Mouse (Mus musculus): ENCODE measurements around the gene Anks4b.

Gene Anks4b

DNA sequence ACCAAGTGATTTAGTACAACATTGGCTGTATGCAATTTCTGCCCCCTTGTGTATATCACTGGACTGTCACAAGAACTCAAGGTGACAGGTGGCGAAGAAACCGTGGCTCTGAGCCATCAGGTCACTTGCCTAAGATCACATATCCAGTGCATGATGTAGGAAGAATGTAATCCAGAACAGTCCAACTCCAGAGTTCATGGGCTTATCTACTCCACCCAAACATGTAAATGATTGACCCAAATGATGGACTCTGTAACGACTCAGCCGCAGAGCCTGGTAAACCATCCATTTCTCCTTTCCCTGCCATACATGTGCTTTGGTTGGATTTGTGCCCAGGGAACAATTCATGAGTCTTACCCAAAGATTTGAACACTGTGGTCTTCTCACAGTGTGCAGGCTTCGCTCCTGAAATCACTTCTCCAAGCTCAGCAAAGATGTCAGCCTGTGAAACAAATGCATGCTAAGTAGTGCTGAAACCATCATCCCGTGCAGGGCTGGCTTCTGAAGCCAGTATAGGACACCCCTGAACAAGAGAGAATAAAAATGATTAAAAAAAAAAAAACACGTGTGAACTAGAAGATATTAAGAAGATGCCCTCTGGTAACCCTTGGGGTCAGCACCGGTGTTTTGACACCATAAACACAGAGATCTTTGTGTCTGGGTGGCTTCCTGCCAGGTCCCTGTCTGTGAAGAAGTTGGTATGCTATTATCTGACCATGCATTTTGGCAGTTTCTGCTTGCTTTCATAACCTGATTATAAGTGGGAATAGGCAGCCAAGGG, 15.9 kb downstream of the Anks4b start:
- DNase-seq (ENCODE audit: low spot score in 2 of 2), result no peak

DNA sequence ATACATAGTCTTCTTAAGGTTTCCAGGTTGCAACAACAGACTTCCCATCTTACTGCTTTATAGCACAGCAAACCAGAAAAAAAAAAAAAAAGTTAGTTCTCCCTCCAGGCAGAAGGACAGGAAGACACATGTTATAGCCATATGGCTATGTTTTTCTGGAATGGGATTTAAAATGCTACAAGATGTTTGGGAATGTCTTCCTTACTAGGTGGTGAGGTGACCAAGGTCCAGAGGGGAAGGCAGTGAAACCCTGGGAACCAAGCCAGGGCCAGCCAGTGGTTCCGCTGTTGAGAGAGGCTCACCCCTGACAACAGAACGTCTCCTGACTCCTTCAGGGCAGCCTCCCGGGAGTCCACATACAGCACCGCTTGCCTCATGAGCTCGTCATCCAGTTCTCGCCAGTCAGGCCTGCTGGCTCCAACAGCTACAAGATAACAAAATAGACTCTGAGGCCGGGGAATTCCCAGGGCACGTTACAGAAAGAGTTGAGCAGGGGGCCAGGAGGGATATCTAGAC, 16.6 kb downstream of the Anks4b start:
- DNase-seq (ENCODE audit: low spot score in 2 of 2), result no peak

DNA sequence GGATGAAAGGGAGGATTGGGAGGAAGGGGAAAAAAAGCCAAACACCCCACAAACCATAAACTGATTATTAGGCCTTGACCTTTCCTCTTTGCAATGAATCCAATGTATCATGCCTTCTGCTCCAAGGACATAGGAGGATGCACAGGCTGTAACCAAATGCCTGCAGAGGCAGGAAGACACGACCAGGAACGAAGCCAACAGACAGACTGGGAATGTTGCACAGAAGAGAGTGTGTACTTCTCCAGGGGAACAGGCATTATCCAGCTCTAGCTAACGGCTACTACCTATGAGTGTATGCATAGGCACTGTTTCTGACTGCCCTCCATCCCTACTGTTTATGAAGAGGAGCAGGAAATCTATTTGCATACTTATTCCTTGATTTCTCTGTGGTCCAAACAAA, 18.5 kb downstream of the Anks4b start:
- DNase-seq (ENCODE audit: low spot score in 2 of 2), result no peak

DNA sequence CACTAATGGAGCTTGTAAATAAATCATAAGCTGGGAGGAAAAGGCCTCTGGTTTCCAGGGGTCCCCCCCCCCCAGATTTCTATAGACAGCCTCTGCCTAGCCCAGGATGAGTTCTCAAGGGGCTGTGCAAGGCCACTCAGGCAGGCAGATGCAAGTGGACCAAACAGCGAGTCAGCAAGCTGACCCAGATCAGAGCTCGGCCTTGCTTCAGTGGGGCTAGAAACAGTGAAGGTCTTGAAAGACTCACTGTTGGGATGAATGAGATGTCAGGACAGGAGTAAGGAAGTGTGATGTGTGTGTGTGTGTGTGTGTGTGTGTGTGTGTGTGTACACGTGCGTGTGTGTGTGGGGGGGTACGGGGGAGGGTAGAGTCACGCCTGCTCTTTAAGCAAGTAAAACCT, 19.2 kb downstream of the Anks4b start:
- no peak for DNase-seq (ENCODE audit: low spot score in 2 of 2)

DNA sequence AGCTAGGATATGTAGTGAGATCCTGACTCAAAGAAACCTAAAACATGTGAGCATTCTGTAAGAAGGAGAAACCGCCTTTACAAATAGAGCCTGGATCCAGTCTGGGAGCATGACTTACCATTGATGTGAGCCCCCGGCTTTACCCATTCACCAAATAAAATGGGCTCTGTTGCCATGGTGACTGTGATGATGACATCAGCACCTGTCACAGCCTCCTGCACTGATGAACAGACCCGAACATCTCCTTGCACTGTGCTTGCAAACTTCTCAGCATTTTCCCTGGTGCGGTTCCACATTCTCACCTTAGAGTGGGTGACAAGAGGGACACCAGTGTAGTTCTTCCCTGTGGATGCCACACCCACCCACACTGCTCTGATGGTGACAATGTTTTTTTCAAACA, 21.5 kb downstream of the Anks4b start:
- DNase-seq (ENCODE audit: low spot score in 2 of 2), result no peak

DNA sequence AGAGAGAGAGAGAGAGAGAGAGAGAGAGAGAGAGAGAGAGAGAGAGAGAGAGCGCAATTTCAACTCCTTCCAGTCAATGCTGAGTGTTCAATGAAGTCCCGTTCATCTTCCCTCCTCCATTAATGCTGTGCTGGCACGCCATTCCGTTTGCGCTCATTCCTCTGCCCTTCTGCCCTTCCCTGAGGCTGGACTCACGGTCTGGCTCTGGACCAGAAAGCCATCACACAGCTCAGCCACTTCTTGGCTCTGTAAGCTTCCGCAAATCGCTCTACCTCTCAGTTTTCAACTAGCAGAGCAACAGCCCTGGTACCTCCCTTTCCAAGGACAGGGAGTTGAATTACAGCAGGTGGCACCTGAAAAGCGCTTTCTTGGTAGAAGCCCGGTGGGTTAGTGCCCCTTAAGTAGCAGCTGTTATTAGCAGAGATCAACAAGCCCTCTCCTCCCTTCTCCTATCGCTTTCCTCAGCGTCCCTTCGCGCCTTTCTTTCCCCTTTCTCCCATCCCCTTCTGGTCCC, 27.6 kb downstream of the Anks4b start:
- no peak for DNase-seq (ENCODE audit: low spot score in 2 of 2)

DNA sequence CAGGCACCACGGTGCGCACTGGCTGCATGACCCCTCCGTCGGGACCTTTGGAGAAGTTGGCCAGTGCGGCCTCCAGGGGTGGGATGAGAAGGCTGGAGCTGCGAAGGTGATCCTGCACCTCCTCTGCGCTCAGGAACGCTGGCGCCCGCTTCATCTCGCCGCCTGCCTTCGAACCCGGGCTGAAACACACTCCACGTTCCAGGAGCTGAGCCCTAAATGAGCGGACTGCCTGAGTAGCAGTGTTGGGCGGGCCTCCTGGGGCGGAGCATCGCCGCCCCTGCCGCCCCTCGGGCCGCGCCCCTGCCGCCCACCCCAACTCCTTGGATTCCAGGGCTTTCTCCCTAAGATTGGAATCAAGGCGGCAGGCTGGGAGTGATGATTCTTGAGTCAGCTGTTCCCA, 28.1 kb downstream of the Anks4b start, which contains the start of gene Crym:
Crym (minus strand) TSS at position 341 of the 400 bp plus-strand sequence.
- DNase-seq (ENCODE audit: low spot score in 2 of 2), result no peak

DNA sequence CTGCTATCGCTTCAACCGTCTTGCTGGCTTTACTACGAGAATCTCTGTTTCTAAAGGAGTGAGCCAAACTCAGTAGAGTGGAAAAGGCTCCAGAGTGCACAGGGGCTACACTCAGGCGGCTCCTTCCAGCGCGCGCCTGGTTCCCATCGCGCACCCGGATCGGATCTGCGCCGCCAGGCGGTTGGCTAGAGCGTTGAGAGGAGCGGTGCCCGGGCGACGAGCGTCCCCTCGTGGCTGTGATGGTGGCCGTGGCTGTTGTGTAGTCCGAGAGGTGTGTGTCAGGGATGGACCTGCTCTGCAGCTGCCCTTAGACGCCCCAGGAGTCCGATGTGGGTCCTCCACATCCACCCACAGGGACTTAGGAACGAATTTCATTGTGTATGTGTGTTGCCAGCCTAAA, 30.1 kb downstream of the Anks4b start, which contains the start of gene Abca14:
Abca14 (plus strand) TSS at position 173 of the 400 bp plus-strand sequence.
- DNase-seq (ENCODE audit: low spot score in 2 of 2), result peak; percentile 85 to 89

DNA sequence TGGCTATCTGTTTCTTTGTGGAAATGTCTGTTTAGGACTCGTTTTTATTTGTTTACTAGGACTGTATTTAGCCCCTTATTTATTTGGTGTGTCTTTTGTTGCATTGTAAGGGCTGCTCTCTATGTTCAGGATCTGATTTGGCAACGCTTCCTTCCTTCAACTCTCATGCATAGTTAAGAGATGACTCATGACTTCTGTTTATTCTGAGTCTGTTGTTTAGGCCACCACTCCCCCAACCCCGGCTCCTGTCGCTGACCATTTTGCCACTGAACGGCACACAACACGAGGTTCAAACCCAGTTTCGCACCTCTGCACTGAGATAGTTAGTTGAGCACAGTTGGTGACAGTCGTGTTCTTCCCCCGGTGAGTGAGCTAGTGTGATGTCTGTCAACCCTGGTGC, 32.3 kb downstream of the Anks4b start:
- DNase-seq (ENCODE audit: low spot score in 2 of 2), result no peak

DNA sequence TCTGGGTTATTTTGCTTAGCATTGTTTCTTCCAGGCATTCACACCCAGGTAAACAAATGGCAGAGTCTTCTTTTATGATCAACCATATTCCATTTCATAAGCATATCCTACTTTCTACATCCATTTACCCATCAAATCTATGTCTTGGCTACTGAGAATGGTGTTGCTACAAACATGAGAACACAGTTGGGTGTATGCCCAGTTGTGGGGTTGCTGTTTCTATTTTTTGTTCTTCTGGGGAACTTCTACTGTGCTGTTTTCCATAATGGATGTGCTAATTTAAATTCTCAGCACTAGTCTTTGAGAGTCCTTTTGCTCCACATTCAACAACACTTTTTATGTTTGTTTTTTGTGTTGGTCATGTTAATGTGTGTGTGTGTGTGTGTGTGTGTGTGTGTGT, 54.9 kb downstream of the Anks4b start:
- DNase-seq (ENCODE audit: low spot score in 2 of 2), result no peak
